Mouse (Mus musculus): ENCODE measurements at regions not wholly inside any gene's neighbourhood (a gene's known extent, or its start where the extent isn't known, plus 50 kb on each side); places are given as distances from the start of the nearest gene placed in this dataset.

GRCm38 (mm10) chr3:78803176-78803575 is 483.1 kb downstream of the Rapgef2 start:
- no peak for TF ChIP-seq CTCF (IDR thresholded peaks at IDR 0.05; ENCODE audit: borderline replicate concordance, control insufficient read depth, extremely low read depth, insufficient read depth, low read length, poor library complexity)
- no peak for TF ChIP-seq POLR2A (IDR thresholded peaks at IDR 0.05; ENCODE audit: control insufficient read depth, extremely low read depth, insufficient read depth, low read length, poor library complexity)
